Mouse (Mus musculus) right cerebral cortex, postnatal 10 days (tissue): Measurements from ENCODE around the gene Khdrbs1.

Source experiments
- DNase-seq, 2 experiments: peaks; one replicate each; pipeline ENCODE4 v3.0.0; 2021; ENCODE audit warnings: low spot score in 2 of 2

Khdrbs1 gene

GRCm38 (mm10) chr4:129672878-129673449 is 69.1 kb downstream of the Khdrbs1 start:
- no peak for DNase-seq

GRCm38 (mm10) chr4:129672083-129672877 is 69.8 kb downstream of the Khdrbs1 start, which contains the start of gene Kpna6:
Kpna6 (minus strand) TSS chr4:129672767.
- peak; percentile 95 for DNase-seq

GRCm38 (mm10) chr4:129671491-129672082 is 70.5 kb downstream of the Khdrbs1 start:
- peak in 1 of 2 experiments; percentile 69 for DNase-seq

- DNase-seq, result no peak
These were observed 79.8 kb downstream of the Khdrbs1 start for GRCm38 (mm10) chr4:129662255-129662813.

GRCm38 (mm10) chr4:129661584-129661983 is 80.5 kb downstream of the Khdrbs1 start:
- no peak for DNase-seq

GRCm38 (mm10) chr4:129654770-129655169 is 87.3 kb downstream of the Khdrbs1 start:
- no peak for DNase-seq
